Mouse (Mus musculus): ENCODE data around the gene Myo16. TPM values are rescaled to one million over a fixed set of nuclear protein-coding genes. Genes with fewer than 3 reads are reported as not detected.

The Myo16 gene
- polyA plus RNA-seq, 1 experiment from 2014 or later = 0.17 TPM

GRCm38 (mm10) chr8:10199301-10199700 lies 45.6 kb downstream of the Myo16 start:
- H3K4me2 ChIP-seq (ENCODE audit: low read depth, severe bottlenecking) = no peak overlapping the region
- no peak for DNase-seq (ENCODE audit: low spot score)
- H3K4me3 ChIP-seq (ENCODE audit: low read depth, low read length) = no peak overlapping the region
- 84% methylated on average over 5 of the region's 5 CpGs for WGBS
- no peaks in the 10 kb centered on the region for H3K9me3 ChIP-seq (ENCODE audit: control insufficient read depth, low read length)
- ATAC-seq (ENCODE audit: insufficient number of reproducible peaks, low FRiP score, low TSS enrichment, low read depth) = no peak
- H3K4me1 ChIP-seq (ENCODE audit: control insufficient read depth, insufficient read depth, low read length) = no peaks in the 10 kb centered on the region
- no peaks in the 10 kb centered on the region for H3K27me3 ChIP-seq (ENCODE audit: control insufficient read depth, insufficient read depth, low read length)
- H3K36me3 ChIP-seq (ENCODE audit: control insufficient read depth, insufficient read depth, low read length) = no peaks in the 10 kb centered on the region
- no peak overlapping the region for H3K27ac ChIP-seq (replicated peaks; ENCODE audit: low read depth, low read length)
- no peak overlapping the region for H3K9ac ChIP-seq (ENCODE audit: low read length)

- Histone ChIP-seq H3K36me3 (ENCODE audit: control insufficient read depth, insufficient read depth, low read length) (no peaks in the 10 kb centered on the region), H3K4me2 (ENCODE audit: low read depth, severe bottlenecking) (no peak overlapping the region), H3K4me1 (ENCODE audit: control insufficient read depth, insufficient read depth, low read length) (no peaks in the 10 kb centered on the region), H3K27ac (replicated peaks; ENCODE audit: low read depth, low read length) (no peak overlapping the region), H3K9ac (ENCODE audit: low read length) (no peak overlapping the region), H3K9me3 (ENCODE audit: control insufficient read depth, low read length) (no peaks in the 10 kb centered on the region), H3K4me3 (ENCODE audit: low read depth, low read length) (no peak overlapping the region), H3K27me3 (ENCODE audit: control insufficient read depth, insufficient read depth, low read length) (no peaks in the 10 kb centered on the region)
- ATAC-seq (ENCODE audit: insufficient number of reproducible peaks, low FRiP score, low TSS enrichment, low read depth) (no peak), DNase-seq (ENCODE audit: low spot score) (no peak)
- WGBS = 79% methylated on average over 8 of the region's 8 CpGs
Observed at GRCm38 (mm10) chr8:10200042-10200441, 46.3 kb downstream of the Myo16 start.

GRCm38 (mm10) chr8:10215023-10215422 lies 61.3 kb downstream of the Myo16 start:
- no peaks in the 10 kb centered on the region for H3K9me3 ChIP-seq (ENCODE audit: control insufficient read depth, low read length)
- 84% methylated on average over 3 of the region's 3 CpGs for WGBS
- no peaks in the 10 kb centered on the region for H3K27me3 ChIP-seq (ENCODE audit: control insufficient read depth, insufficient read depth, low read length)
- H3K36me3 ChIP-seq (ENCODE audit: control insufficient read depth, insufficient read depth, low read length) = no peaks in the 10 kb centered on the region
- no peak overlapping the region for H3K27ac ChIP-seq (replicated peaks; ENCODE audit: low read depth, low read length)
- no peak for ATAC-seq (ENCODE audit: insufficient number of reproducible peaks, low FRiP score, low TSS enrichment, low read depth)
- H3K4me3 ChIP-seq (ENCODE audit: low read depth, low read length) = no peak overlapping the region
- no peak overlapping the region for H3K9ac ChIP-seq (ENCODE audit: low read length)
- no peak for DNase-seq (ENCODE audit: low spot score)
- no peak overlapping the region for H3K4me2 ChIP-seq (ENCODE audit: low read depth, severe bottlenecking)
- H3K4me1 ChIP-seq (ENCODE audit: control insufficient read depth, insufficient read depth, low read length) = no peaks in the 10 kb centered on the region

GRCm38 (mm10) chr8:10219761-10220276 lies 66.1 kb downstream of the Myo16 start:
- WGBS = 75% methylated on average over 5 of the region's 5 CpGs
- Histone ChIP-seq H3K9ac (ENCODE audit: low read length) (no peak overlapping the region), H3K27me3 (ENCODE audit: control insufficient read depth, insufficient read depth, low read length) (no peaks in the 10 kb centered on the region), H3K4me2 (ENCODE audit: low read depth, severe bottlenecking) (no peak overlapping the region), H3K27ac (replicated peaks; ENCODE audit: low read depth, low read length) (no peak overlapping the region), H3K4me3 (ENCODE audit: low read depth, low read length) (no peak overlapping the region), H3K4me1 (ENCODE audit: control insufficient read depth, insufficient read depth, low read length) (no peaks in the 10 kb centered on the region), H3K36me3 (ENCODE audit: control insufficient read depth, insufficient read depth, low read length) (no peaks in the 10 kb centered on the region), H3K9me3 (ENCODE audit: control insufficient read depth, low read length) (no peaks in the 10 kb centered on the region)
- DNase-seq (ENCODE audit: low spot score) (no peak), ATAC-seq (ENCODE audit: insufficient number of reproducible peaks, low FRiP score, low TSS enrichment, low read depth) (no peak)

GRCm38 (mm10) chr8:10222770-10223169 lies 69.1 kb downstream of the Myo16 start:
- Histone ChIP-seq H3K4me1 (ENCODE audit: control insufficient read depth, insufficient read depth, low read length) (no peaks in the 10 kb centered on the region), H3K4me3 (ENCODE audit: low read depth, low read length) (no peak overlapping the region), H3K9ac (ENCODE audit: low read length) (no peak overlapping the region), H3K9me3 (ENCODE audit: control insufficient read depth, low read length) (no peaks in the 10 kb centered on the region), H3K4me2 (ENCODE audit: low read depth, severe bottlenecking) (no peak overlapping the region), H3K27me3 (ENCODE audit: control insufficient read depth, insufficient read depth, low read length) (no peaks in the 10 kb centered on the region), H3K27ac (replicated peaks; ENCODE audit: low read depth, low read length) (no peak overlapping the region), H3K36me3 (ENCODE audit: control insufficient read depth, insufficient read depth, low read length) (no peaks in the 10 kb centered on the region)
- ATAC-seq (ENCODE audit: insufficient number of reproducible peaks, low FRiP score, low TSS enrichment, low read depth) (no peak), DNase-seq (ENCODE audit: low spot score) (no peak)
- 69% methylated on average over 2 of the region's 2 CpGs for WGBS

- no peak for ATAC-seq (ENCODE audit: insufficient number of reproducible peaks, low FRiP score, low TSS enrichment, low read depth)
- DNase-seq (ENCODE audit: low spot score) = no peak
- H3K27me3 ChIP-seq (ENCODE audit: control insufficient read depth, insufficient read depth, low read length) = no peaks in the 10 kb centered on the region
- H3K4me2 ChIP-seq (ENCODE audit: low read depth, severe bottlenecking) = no peak overlapping the region
- no peaks in the 10 kb centered on the region for H3K9me3 ChIP-seq (ENCODE audit: control insufficient read depth, low read length)
- H3K4me1 ChIP-seq (ENCODE audit: control insufficient read depth, insufficient read depth, low read length) = no peaks in the 10 kb centered on the region
- no peaks in the 10 kb centered on the region for H3K36me3 ChIP-seq (ENCODE audit: control insufficient read depth, insufficient read depth, low read length)
- no peak overlapping the region for H3K9ac ChIP-seq (ENCODE audit: low read length)
- 62% methylated on average over 6 of the region's 6 CpGs for WGBS
- H3K4me3 ChIP-seq (ENCODE audit: low read depth, low read length) = no peak overlapping the region
- H3K27ac ChIP-seq (replicated peaks; ENCODE audit: low read depth, low read length) = no peak overlapping the region
Observed at GRCm38 (mm10) chr8:10223528-10224194, 70.0 kb downstream of the Myo16 start.

- WGBS = 86% methylated on average over 10 of the region's 10 CpGs
- H3K27ac ChIP-seq (replicated peaks; ENCODE audit: low read depth, low read length) = no peak overlapping the region
- no peaks in the 10 kb centered on the region for H3K36me3 ChIP-seq (ENCODE audit: control insufficient read depth, insufficient read depth, low read length)
- no peak overlapping the region for H3K4me2 ChIP-seq (ENCODE audit: low read depth, severe bottlenecking)
- no peaks in the 10 kb centered on the region for H3K27me3 ChIP-seq (ENCODE audit: control insufficient read depth, insufficient read depth, low read length)
- ATAC-seq (ENCODE audit: insufficient number of reproducible peaks, low FRiP score, low TSS enrichment, low read depth) (no peak), DNase-seq (ENCODE audit: low spot score) (no peak)
- H3K4me1 ChIP-seq (ENCODE audit: control insufficient read depth, insufficient read depth, low read length) = no peaks in the 10 kb centered on the region
- H3K9me3 ChIP-seq (ENCODE audit: control insufficient read depth, low read length) = no peaks in the 10 kb centered on the region
- H3K4me3 ChIP-seq (ENCODE audit: low read depth, low read length) = no peak overlapping the region
- H3K9ac ChIP-seq (ENCODE audit: low read length) = no peak overlapping the region
Observed at GRCm38 (mm10) chr8:10224305-10224971, 70.7 kb downstream of the Myo16 start.

- Histone ChIP-seq H3K9me3 (ENCODE audit: control insufficient read depth, low read length) (no peaks in the 10 kb centered on the region), H3K4me2 (ENCODE audit: low read depth, severe bottlenecking) (no peak overlapping the region), H3K4me3 (ENCODE audit: low read depth, low read length) (no peak overlapping the region), H3K27ac (replicated peaks; ENCODE audit: low read depth, low read length) (no peak overlapping the region), H3K36me3 (ENCODE audit: control insufficient read depth, insufficient read depth, low read length) (no peaks in the 10 kb centered on the region), H3K4me1 (ENCODE audit: control insufficient read depth, insufficient read depth, low read length) (no peaks in the 10 kb centered on the region), H3K27me3 (ENCODE audit: control insufficient read depth, insufficient read depth, low read length) (no peaks in the 10 kb centered on the region), H3K9ac (ENCODE audit: low read length) (no peak overlapping the region)
- ATAC-seq (ENCODE audit: insufficient number of reproducible peaks, low FRiP score, low TSS enrichment, low read depth) = no peak
- WGBS = 70% methylated on average over 2 of the region's 2 CpGs
- DNase-seq (ENCODE audit: low spot score) = no peak
Observed at GRCm38 (mm10) chr8:10225018-10225417, 71.3 kb downstream of the Myo16 start.

All from limb, embryonic 11.5 days (tissue).